Mouse (Mus musculus): ENCODE measurements around the gene Cenpb. TPM values are rescaled to one million over a fixed set of nuclear protein-coding genes. Genes with fewer than 3 reads are reported as not detected.

Gene Cenpb
- polyA plus RNA-seq, 1 experiment from 2014 or later: 6.9 TPM

GRCm38 (mm10) chr2:131132930-131133547 is 46.8 kb downstream of the Cenpb start, which contains the start of gene Gm11037:
Gene Gm11037, plus strand, starts transcription at chr2:131133497.
- Histone ChIP-seq H3K4me3 (ENCODE audit: low read length) (no peak within 1 kb of the TSS), H3K27ac (ENCODE audit: low read depth, low read length) (peak within 1 kb of the TSS; percentile 12; the same call in 1 of the 2 replicates), H3K27me3 (ENCODE audit: control insufficient read depth, insufficient read depth, low read length) (no peaks in the 10 kb centered on the region), H3K4me1 (ENCODE audit: control insufficient read depth, insufficient read depth, low read length) (peaks cover 9% of the 10 kb centered on the region), H3K9me3 (ENCODE audit: control insufficient read depth, low read length) (no peaks in the 10 kb centered on the region), H3K36me3 (ENCODE audit: control insufficient read depth, insufficient read depth, low read length) (peaks cover 18% of the 10 kb centered on the region), H3K9ac (ENCODE audit: low read depth, low read length) (no peak within 1 kb of the TSS), H3K4me2 (replicated peaks; ENCODE audit: low read depth, low read length) (no peak within 1 kb of the TSS)
- ATAC-seq (ENCODE audit: low FRiP score, low TSS enrichment): no peak
- 84% methylated on average over 9 of the region's 9 CpGs for WGBS

- no peak for ATAC-seq (ENCODE audit: low FRiP score, low TSS enrichment)
- WGBS: 79% methylated on average over 10 of the region's 10 CpGs
- Histone ChIP-seq H3K27me3 (ENCODE audit: control insufficient read depth, insufficient read depth, low read length) (no peaks in the 10 kb centered on the region), H3K4me3 (ENCODE audit: low read length) (no peak overlapping the region), H3K4me1 (ENCODE audit: control insufficient read depth, insufficient read depth, low read length) (peaks cover 15% of the 10 kb centered on the region), H3K9ac (ENCODE audit: low read depth, low read length) (no peak overlapping the region), H3K9me3 (ENCODE audit: control insufficient read depth, low read length) (no peaks in the 10 kb centered on the region), H3K36me3 (ENCODE audit: control insufficient read depth, insufficient read depth, low read length) (peaks cover 18% of the 10 kb centered on the region), H3K4me2 (replicated peaks; ENCODE audit: low read depth, low read length) (no peak overlapping the region), H3K27ac (ENCODE audit: low read depth, low read length) (no peak overlapping the region)
Measured at GRCm38 (mm10) chr2:131132111-131132888, 47.6 kb downstream of the Cenpb start.

- no peak overlapping the region for H3K9ac ChIP-seq (ENCODE audit: low read depth, low read length)
- no peaks in the 10 kb centered on the region for H3K9me3 ChIP-seq (ENCODE audit: control insufficient read depth, low read length)
- peaks cover 14% of the 10 kb centered on the region for H3K36me3 ChIP-seq (ENCODE audit: control insufficient read depth, insufficient read depth, low read length)
- 69% methylated on average over 2 of the region's 2 CpGs for WGBS
- H3K4me1 ChIP-seq (ENCODE audit: control insufficient read depth, insufficient read depth, low read length): peaks cover 26% of the 10 kb centered on the region
- no peak for ATAC-seq (ENCODE audit: low FRiP score, low TSS enrichment)
- H3K27ac ChIP-seq (ENCODE audit: low read depth, low read length): no peak overlapping the region
- no peaks in the 10 kb centered on the region for H3K27me3 ChIP-seq (ENCODE audit: control insufficient read depth, insufficient read depth, low read length)
- H3K4me3 ChIP-seq (ENCODE audit: low read length): no peak overlapping the region
- no peak overlapping the region for H3K4me2 ChIP-seq (replicated peaks; ENCODE audit: low read depth, low read length)
Measured at GRCm38 (mm10) chr2:131130849-131131248, 49.0 kb downstream of the Cenpb start.

GRCm38 (mm10) chr2:131129836-131130235 is 50.0 kb downstream of the Cenpb start:
- Histone ChIP-seq H3K27me3 (ENCODE audit: control insufficient read depth, insufficient read depth, low read length) (no peaks in the 10 kb centered on the region), H3K9me3 (ENCODE audit: control insufficient read depth, low read length) (no peaks in the 10 kb centered on the region), H3K4me2 (replicated peaks; ENCODE audit: low read depth, low read length) (no peak overlapping the region), H3K4me1 (ENCODE audit: control insufficient read depth, insufficient read depth, low read length) (peaks cover 26% of the 10 kb centered on the region), H3K9ac (ENCODE audit: low read depth, low read length) (no peak overlapping the region), H3K36me3 (ENCODE audit: control insufficient read depth, insufficient read depth, low read length) (peaks cover 14% of the 10 kb centered on the region), H3K4me3 (ENCODE audit: low read length) (no peak overlapping the region), H3K27ac (ENCODE audit: low read depth, low read length) (no peak overlapping the region)
- 81% methylated on average over 5 of the region's 5 CpGs for WGBS
- no peak for ATAC-seq (ENCODE audit: low FRiP score, low TSS enrichment)

GRCm38 (mm10) chr2:131128636-131129157 is 51.2 kb downstream of the Cenpb start:
- Histone ChIP-seq H3K4me3 (ENCODE audit: low read length) (peak overlapping the region; percentile 67; the same call in 1 of the 2 replicates), H3K27ac (ENCODE audit: low read depth, low read length) (no peak overlapping the region)

GRCm38 (mm10) chr2:131128211-131128610 is 51.7 kb downstream of the Cenpb start:
- Histone ChIP-seq H3K4me2 (replicated peaks; ENCODE audit: low read depth, low read length) (peak overlapping the region; percentile 74), H3K9ac (ENCODE audit: low read depth, low read length) (peak overlapping the region; percentile 81), H3K36me3 (ENCODE audit: control insufficient read depth, insufficient read depth, low read length) (peaks cover under 1% of the 10 kb centered on the region; the same call in 1 of the 2 replicates), H3K9me3 (ENCODE audit: control insufficient read depth, low read length) (no peaks in the 10 kb centered on the region), H3K27ac (ENCODE audit: low read depth, low read length) (no peak overlapping the region), H3K27me3 (ENCODE audit: control insufficient read depth, insufficient read depth, low read length) (no peaks in the 10 kb centered on the region), H3K4me1 (ENCODE audit: control insufficient read depth, insufficient read depth, low read length) (peaks cover 31% of the 10 kb centered on the region), H3K4me3 (ENCODE audit: low read length) (peak overlapping the region; percentile 67)
- 75% methylated on average over 5 of the region's 5 CpGs for WGBS
- ATAC-seq (ENCODE audit: low FRiP score, low TSS enrichment): no peak

More at GRCm38 (mm10) chr2:131128636-131129157, 51.2 kb downstream of the Cenpb start:
- no peak overlapping the region; the same call in 1 of the 2 replicates for H3K9ac ChIP-seq (ENCODE audit: low read depth, low read length)
- peak overlapping the region; percentile 74 for H3K4me2 ChIP-seq (replicated peaks; ENCODE audit: low read depth, low read length)
- no peaks in the 10 kb centered on the region for H3K27me3 ChIP-seq (ENCODE audit: control insufficient read depth, insufficient read depth, low read length)
- H3K36me3 ChIP-seq (ENCODE audit: control insufficient read depth, insufficient read depth, low read length): peaks cover 5% of the 10 kb centered on the region; the same call in 1 of the 2 replicates
- H3K4me1 ChIP-seq (ENCODE audit: control insufficient read depth, insufficient read depth, low read length): peaks cover 31% of the 10 kb centered on the region
- WGBS: 76% methylated on average over 3 of the region's 3 CpGs
- H3K9me3 ChIP-seq (ENCODE audit: control insufficient read depth, low read length): no peaks in the 10 kb centered on the region
- ATAC-seq (ENCODE audit: low FRiP score, low TSS enrichment): no peak

GRCm38 (mm10) chr2:131127161-131127730 is 52.6 kb downstream of the Cenpb start, which contains the start of gene Hspa12b:
Gene Hspa12b, plus strand, starts transcription at chr2:131127280.
- no peaks in the 10 kb centered on the region for H3K27me3 ChIP-seq (ENCODE audit: control insufficient read depth, insufficient read depth, low read length)
- ATAC-seq (ENCODE audit: low FRiP score, low TSS enrichment): peak; percentile 94

GRCm38 (mm10) chr2:131125964-131126815 is 53.7 kb downstream of the Cenpb start:
- Histone ChIP-seq H3K9me3 (ENCODE audit: control insufficient read depth, low read length) (no peaks in the 10 kb centered on the region), H3K4me3 (ENCODE audit: low read length) (no peak overlapping the region; the same call in 1 of the 2 replicates), H3K27ac (ENCODE audit: low read depth, low read length) (peak overlapping the region; percentile 80; the same call in 1 of the 2 replicates), H3K4me2 (replicated peaks; ENCODE audit: low read depth, low read length) (peak overlapping the region; percentile 74), H3K4me1 (ENCODE audit: control insufficient read depth, insufficient read depth, low read length) (peaks cover 31% of the 10 kb centered on the region), H3K27me3 (ENCODE audit: control insufficient read depth, insufficient read depth, low read length) (no peaks in the 10 kb centered on the region), H3K36me3 (ENCODE audit: control insufficient read depth, insufficient read depth, low read length) (no peaks in the 10 kb centered on the region; the same call in 1 of the 2 replicates), H3K9ac (ENCODE audit: low read depth, low read length) (no peak overlapping the region)
- WGBS: 40% methylated on average over 9 of the region's 9 CpGs
- 0 out of 2 replicates have a peak, but pooled peaks have one; percentile 14 for ATAC-seq (ENCODE audit: low FRiP score, low TSS enrichment)

More at GRCm38 (mm10) chr2:131127161-131127730, 52.6 kb downstream of the Cenpb start, which contains the start of gene Hspa12b:
- peak within 1 kb of the TSS; percentile 74 for H3K4me2 ChIP-seq (replicated peaks; ENCODE audit: low read depth, low read length)
- no peaks in the 10 kb centered on the region for H3K9me3 ChIP-seq (ENCODE audit: control insufficient read depth, low read length)
- H3K9ac ChIP-seq (ENCODE audit: low read depth, low read length): peak within 1 kb of the TSS; percentile 81
- no peaks in the 10 kb centered on the region; the same call in 1 of the 2 replicates for H3K36me3 ChIP-seq (ENCODE audit: control insufficient read depth, insufficient read depth, low read length)
- peak within 1 kb of the TSS; percentile 80; the same call in 1 of the 2 replicates for H3K27ac ChIP-seq (ENCODE audit: low read depth, low read length)
- peak within 1 kb of the TSS; percentile 67 for H3K4me3 ChIP-seq (ENCODE audit: low read length)
- under 1% methylated on average over 28 of the region's 28 CpGs for WGBS
- peaks cover 31% of the 10 kb centered on the region for H3K4me1 ChIP-seq (ENCODE audit: control insufficient read depth, insufficient read depth, low read length)
